Mouse (Mus musculus): ENCODE measurements around the gene Ptpn4.

Ptpn4 gene

GRCm38 (mm10) chr1:119637188-119638023, 200.0 kb downstream of the Ptpn4 start:
- no peak for TF ChIP-seq GATA4 (IDR thresholded peaks at IDR 0.05; ENCODE audit: insufficient replicate concordance, low read length)

GRCm38 (mm10) chr1:119634746-119635145, 202.7 kb downstream of the Ptpn4 start:
- no peak for TF ChIP-seq GATA4 (IDR thresholded peaks at IDR 0.05; ENCODE audit: insufficient replicate concordance, low read length)

- TF ChIP-seq GATA4 (IDR thresholded peaks at IDR 0.05; ENCODE audit: insufficient replicate concordance, low read length), result no peak
Measured at GRCm38 (mm10) chr1:119630428-119630827, 207.0 kb downstream of the Ptpn4 start.

- TF ChIP-seq GATA4 (IDR thresholded peaks at IDR 0.05; ENCODE audit: insufficient replicate concordance, low read length), result no peak
Measured at GRCm38 (mm10) chr1:119626837-119627236, 210.6 kb downstream of the Ptpn4 start.

- no peak for TF ChIP-seq GATA4 (IDR thresholded peaks at IDR 0.05; ENCODE audit: insufficient replicate concordance, low read length)
Measured at GRCm38 (mm10) chr1:119624444-119624843, 213.0 kb downstream of the Ptpn4 start.

- no peak for TF ChIP-seq GATA4 (IDR thresholded peaks at IDR 0.05; ENCODE audit: insufficient replicate concordance, low read length)
Measured at GRCm38 (mm10) chr1:119605396-119605795, 232.0 kb downstream of the Ptpn4 start.
